Mouse (Mus musculus): Measurements from ENCODE around the gene Gm21958. TPM values are rescaled to one million over a fixed set of nuclear protein-coding genes. Genes with fewer than 3 reads are reported as not detected.

Gm21958 gene
- polyA plus RNA-seq, 1 experiment from 2014 or later, result 0.32 TPM

GRCm38 (mm10) chr3:54676818-54677217 lies 37.3 kb downstream of the Gm21958 start:
- 64% methylated on average over 2 of the region's 2 CpGs for WGBS
- Histone ChIP-seq H3K27ac (replicated peaks) (no peak overlapping the region), H3K27me3 (replicated peaks) (no peaks in the 10 kb centered on the region)

GRCm38 (mm10) chr3:54672557-54673529 lies 41.3 kb downstream of the Gm21958 start:
- 66% methylated on average over 13 of the region's 13 CpGs for WGBS
- Histone ChIP-seq H3K9ac (no peak overlapping the region), H3K27me3 (replicated peaks) (no peaks in the 10 kb centered on the region), H3K4me2 (no peak overlapping the region), H3K4me1 (no peaks in the 10 kb centered on the region), H3K27ac (replicated peaks) (no peak overlapping the region), H3K36me3 (no peaks in the 10 kb centered on the region), H3K9me3 (no peaks in the 10 kb centered on the region), H3K4me3 (no peak overlapping the region)
- ATAC-seq (ENCODE audit: extremely low read depth, insufficient number of reproducible peaks, low FRiP score, low TSS enrichment), result no peak

More at GRCm38 (mm10) chr3:54676818-54677217, 37.3 kb downstream of the Gm21958 start:
- no peaks in the 10 kb centered on the region for H3K36me3 ChIP-seq
- no peak overlapping the region for H3K4me3 ChIP-seq
- no peaks in the 10 kb centered on the region for H3K9me3 ChIP-seq
- ATAC-seq (ENCODE audit: extremely low read depth, insufficient number of reproducible peaks, low FRiP score, low TSS enrichment), result no peak
- no peaks in the 10 kb centered on the region for H3K4me1 ChIP-seq
- H3K9ac ChIP-seq, result no peak overlapping the region
- no peak overlapping the region for H3K4me2 ChIP-seq

DNA sequence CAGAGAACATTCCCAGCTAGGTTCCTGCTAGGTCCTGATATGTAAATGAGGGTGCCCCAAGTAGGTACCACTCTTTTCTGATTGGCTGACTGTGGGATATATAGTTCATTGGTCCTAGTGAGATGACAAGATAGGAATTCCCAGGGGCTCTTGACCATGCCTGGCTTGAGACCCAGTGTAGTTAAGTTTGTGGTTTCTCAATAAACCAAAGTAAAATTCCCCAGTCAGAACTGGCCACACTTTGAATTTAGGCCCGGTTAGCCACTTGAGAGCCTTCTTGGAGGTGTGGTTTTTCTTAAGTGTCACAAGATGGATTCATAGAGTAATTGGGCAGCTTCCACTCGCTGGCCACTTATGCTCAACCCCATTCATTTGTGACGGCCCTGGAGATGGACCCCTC lies 42.0 kb downstream of the Gm21958 start:
- no peaks in the 10 kb centered on the region for H3K9me3 ChIP-seq
- no peak overlapping the region for H3K4me3 ChIP-seq
- H3K9ac ChIP-seq, result no peak overlapping the region
- ATAC-seq (ENCODE audit: extremely low read depth, insufficient number of reproducible peaks, low FRiP score, low TSS enrichment), result no peak
- WGBS, result 62% methylated on average over 3 of the region's 3 CpGs
- no peaks in the 10 kb centered on the region for H3K4me1 ChIP-seq
- H3K27ac ChIP-seq (replicated peaks), result no peak overlapping the region
- H3K36me3 ChIP-seq, result no peaks in the 10 kb centered on the region
- H3K4me2 ChIP-seq, result no peak overlapping the region
- no peaks in the 10 kb centered on the region for H3K27me3 ChIP-seq (replicated peaks)

DNA sequence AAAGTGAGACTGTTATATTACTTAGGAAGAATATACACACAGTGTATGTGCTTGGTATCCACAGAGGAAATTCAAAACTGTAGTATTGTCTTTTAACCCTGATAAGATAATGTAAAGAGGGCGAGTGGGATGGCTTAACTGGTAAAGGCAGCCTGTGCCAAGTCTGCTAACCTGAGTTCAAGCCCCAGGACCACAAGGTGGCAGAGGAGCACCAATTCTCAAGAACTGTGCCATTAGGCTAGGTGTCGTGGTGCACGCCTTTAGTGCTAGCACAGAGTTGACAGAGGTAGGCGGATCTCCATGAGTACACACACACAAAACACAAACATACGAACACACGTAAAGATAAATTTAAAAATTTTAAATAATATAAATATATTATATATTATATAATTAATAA lies 44.6 kb downstream of the Gm21958 start:
- ATAC-seq (ENCODE audit: extremely low read depth, insufficient number of reproducible peaks, low FRiP score, low TSS enrichment), result no peak
- no peak overlapping the region for H3K4me3 ChIP-seq
- H3K4me1 ChIP-seq, result no peaks in the 10 kb centered on the region
- H3K36me3 ChIP-seq, result no peaks in the 10 kb centered on the region
- no peak overlapping the region for H3K4me2 ChIP-seq
- H3K27ac ChIP-seq (replicated peaks), result no peak overlapping the region
- H3K27me3 ChIP-seq (replicated peaks), result no peaks in the 10 kb centered on the region
- no peak overlapping the region for H3K9ac ChIP-seq
- WGBS, result 72% methylated on average over 6 of the region's 6 CpGs
- no peaks in the 10 kb centered on the region for H3K9me3 ChIP-seq

GRCm38 (mm10) chr3:54668722-54669121 lies 45.4 kb downstream of the Gm21958 start:
- no peak overlapping the region for H3K4me2 ChIP-seq
- WGBS, result 66% methylated on average over 6 of the region's 6 CpGs
- no peaks in the 10 kb centered on the region for H3K4me1 ChIP-seq
- H3K27me3 ChIP-seq (replicated peaks), result no peaks in the 10 kb centered on the region
- no peaks in the 10 kb centered on the region for H3K9me3 ChIP-seq
- no peaks in the 10 kb centered on the region for H3K36me3 ChIP-seq
- ATAC-seq (ENCODE audit: extremely low read depth, insufficient number of reproducible peaks, low FRiP score, low TSS enrichment), result no peak
- H3K27ac ChIP-seq (replicated peaks), result no peak overlapping the region
- no peak overlapping the region for H3K4me3 ChIP-seq
- H3K9ac ChIP-seq, result no peak overlapping the region

DNA sequence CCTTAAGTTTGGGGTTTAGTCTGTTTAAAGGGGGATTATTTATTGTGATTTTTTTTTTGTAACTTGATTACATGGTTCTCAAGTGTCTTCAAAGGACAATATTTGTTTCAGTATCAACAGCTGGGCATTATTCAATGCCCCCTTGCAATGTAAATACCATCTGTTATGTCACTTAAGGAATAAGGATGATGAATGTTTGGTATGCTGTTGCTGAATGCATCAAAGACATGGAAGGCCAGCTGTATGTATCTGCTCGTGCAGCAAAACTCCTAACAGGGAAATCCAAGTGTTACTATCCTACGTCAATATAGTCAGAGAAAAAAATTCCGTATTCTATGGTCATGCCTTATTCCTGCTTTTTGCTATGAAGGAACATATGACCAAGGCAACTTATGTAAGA lies 46.0 kb downstream of the Gm21958 start:
- 80% methylated on average over 3 of the region's 3 CpGs for WGBS
- Histone ChIP-seq H3K9me3 (no peaks in the 10 kb centered on the region), H3K36me3 (no peaks in the 10 kb centered on the region), H3K4me3 (no peak overlapping the region), H3K27me3 (replicated peaks) (no peaks in the 10 kb centered on the region), H3K27ac (replicated peaks) (no peak overlapping the region), H3K4me1 (no peaks in the 10 kb centered on the region), H3K9ac (no peak overlapping the region), H3K4me2 (no peak overlapping the region)
- no peak for ATAC-seq (ENCODE audit: extremely low read depth, insufficient number of reproducible peaks, low FRiP score, low TSS enrichment)

Other genes with a start within 250 kb of the Gm21958 start
- gene Supt20, start 21.5 kb downstream of the Gm21958 start, polyA plus RNA-seq (2015; fragmentation: Nextera tagmentation; extraction: Ambion mirVana), result 61.4 and 61.9 TPM in 2 replicates
- gene Exosc8, start 21.0 kb upstream of the Gm21958 start, polyA plus RNA-seq (2015; fragmentation: Nextera tagmentation; extraction: Ambion mirVana), result 78.9 and 87.1 TPM in 2 replicates
- gene Alg5, start 21.2 kb upstream of the Gm21958 start, polyA plus RNA-seq (2015; fragmentation: Nextera tagmentation; extraction: Ambion mirVana), result 33.7 and 35.1 TPM in 2 replicates
- 0.75 and 1.1 TPM in 2 replicates for gene Smad9, start 41.2 kb upstream of the Gm21958 start, polyA plus RNA-seq (2015; fragmentation: Nextera tagmentation; extraction: Ambion mirVana)
- gene Rfxap, start 93.4 kb upstream of the Gm21958 start, polyA plus RNA-seq (2015; fragmentation: Nextera tagmentation; extraction: Ambion mirVana), result 22.6 and 26.0 TPM in 2 replicates
- 0.12 and 0.15 TPM in 2 replicates for gene Sertm1, start 201.5 kb upstream of the Gm21958 start, polyA plus RNA-seq (2015; fragmentation: Nextera tagmentation; extraction: Ambion mirVana)

All from heart, embryonic 13.5 days (tissue).